Mouse (Mus musculus): ENCODE results near the gene Trim14.

GRCm38 (mm10) chr4:46562037-46562436 lies 26.1 kb upstream of the Trim14 start:
- TF ChIP-seq CTCF (IDR thresholded peaks at IDR 0.05) (no peak), EP300 (IDR thresholded peaks at IDR 0.05) (no peak)
